Mouse (Mus musculus) cerebellum, adult 2 months (tissue): ENCODE measurements around the gene Vwa8. TPM values are rescaled to one million over a fixed set of nuclear protein-coding genes. Genes with fewer than 3 reads are reported as not detected.

Source experiments
- DNase-seq, 2 experiments: peaks; one replicate each; pipeline ENCODE4 v3.0.0; 2021
- H3K27ac ChIP-seq: fragments of 200-500 bp; 2 replicates; pipeline ENCODE4 v1.5.1; 2012; ENCODE audit warnings: low read length, control low read depth, inconsistent platforms; ENCODE audit not compliant: insufficient read depth
- H3K27me3 ChIP-seq: fragments of 200-500 bp; 2 replicates; pipeline ENCODE4 v1.6.1; 2012; ENCODE audit warnings: inconsistent platforms, mild to moderate bottlenecking, low read length, moderate library complexity; ENCODE audit not compliant: control insufficient read depth, insufficient read depth
- H3K4me1 ChIP-seq: fragments of 200-500 bp; 2 replicates; pipeline ENCODE4 v1.6.1; 2011; ENCODE audit warnings: low read length; ENCODE audit not compliant: control insufficient read depth, insufficient read depth
- H3K4me3 ChIP-seq: fragments of 200-500 bp; replicated peaks from 2 replicates; pipeline ENCODE3; 2011; ENCODE audit warnings: mild to moderate bottlenecking, low read depth, low read length, control low read depth; ENCODE audit not compliant: insufficient read depth
- CTCF ChIP-seq: fragments of 200-500 bp; IDR thresholded peaks from 2 replicates; pipeline ENCODE4 v1.5.1; 2011; ENCODE audit warnings: low read depth, mild to moderate bottlenecking, control low read depth, low read length, moderate library complexity, borderline replicate concordance; ENCODE audit not compliant: insufficient read depth
- POLR2A ChIP-seq: fragments of 200-500 bp; IDR thresholded peaks from 2 replicates; pipeline ENCODE4 v1.6.1; 2011; ENCODE audit warnings: low read length, control low read depth, borderline replicate concordance; ENCODE audit not compliant: insufficient read depth
- WGBS: fragments of 180-500 bp; shearing (Covaris S2); methylation state at CpG from one replicate; pipeline ENCODE4 v1.1.7; 2018; 5-methylcytosine and 5-hydroxymethylcytosine counted together
- polyA plus RNA-seq: library from polyadenylated mRNA; depleted of rRNA; stranded (reverse); fragments of >200 nt; gene quantifications from 2 replicates; pipeline ENCODE4 v1.2.3, GENCODE M21; 2012

Vwa8 gene
- polyA plus RNA-seq, 1 experiment, result 46.7 TPM

GRCm38 (mm10) chr14:78824507-78824906 lies 24.3 kb upstream of the Vwa8 start:
- no peaks in the 10 kb centered on the region for H3K4me1 ChIP-seq
- TF ChIP-seq CTCF (no peak), POLR2A (no peak)
- WGBS, result 77% methylated on average over 4 of the region's 4 CpGs
- H3K27me3 ChIP-seq, result no peaks in the 10 kb centered on the region
- H3K27ac ChIP-seq, result no peak overlapping the region
- no peak overlapping the region for H3K4me3 ChIP-seq
- no peak for DNase-seq

DNA sequence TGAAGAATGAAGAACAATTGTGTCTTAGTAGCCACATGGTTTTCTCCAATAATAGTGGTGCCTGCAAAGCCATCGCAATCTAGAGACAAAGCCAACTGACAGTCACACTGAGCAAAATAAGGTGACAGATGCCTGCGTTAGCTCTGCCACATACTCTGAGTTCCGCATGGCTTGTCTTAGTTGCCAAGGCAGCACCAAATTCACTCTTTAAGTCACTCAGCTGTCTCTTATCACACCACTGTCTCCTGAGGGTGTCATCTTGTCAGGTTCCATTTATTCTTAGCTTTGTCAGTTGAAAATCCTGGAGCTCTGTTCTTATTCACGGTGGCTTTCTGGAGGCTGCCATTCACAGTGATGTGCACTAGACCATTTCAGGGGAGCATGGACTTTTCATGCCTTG lies 17.7 kb upstream of the Vwa8 start:
- no peak for DNase-seq
- Histone ChIP-seq H3K27ac (no peak overlapping the region), H3K27me3 (no peaks in the 10 kb centered on the region), H3K4me1 (no peaks in the 10 kb centered on the region), H3K4me3 (no peak overlapping the region)
- no peak for TF ChIP-seq CTCF
- TF ChIP-seq POLR2A, result no peak
- WGBS, result 32% methylated on average over 4 of the region's 4 CpGs

- no peak overlapping the region for H3K4me3 ChIP-seq
- TF ChIP-seq CTCF (no peak), POLR2A (no peak)
- no peak for DNase-seq
- no peaks in the 10 kb centered on the region for H3K27me3 ChIP-seq
- no peak overlapping the region for H3K27ac ChIP-seq
- peaks cover 4% of the 10 kb centered on the region; the same call in 1 of the 2 replicates for H3K4me1 ChIP-seq
- WGBS, result 93% methylated on average over 1 of the region's 1 CpGs
These were observed 904 bp upstream of the Vwa8 start for GRCm38 (mm10) chr14:78847948-78848347.

DNA sequence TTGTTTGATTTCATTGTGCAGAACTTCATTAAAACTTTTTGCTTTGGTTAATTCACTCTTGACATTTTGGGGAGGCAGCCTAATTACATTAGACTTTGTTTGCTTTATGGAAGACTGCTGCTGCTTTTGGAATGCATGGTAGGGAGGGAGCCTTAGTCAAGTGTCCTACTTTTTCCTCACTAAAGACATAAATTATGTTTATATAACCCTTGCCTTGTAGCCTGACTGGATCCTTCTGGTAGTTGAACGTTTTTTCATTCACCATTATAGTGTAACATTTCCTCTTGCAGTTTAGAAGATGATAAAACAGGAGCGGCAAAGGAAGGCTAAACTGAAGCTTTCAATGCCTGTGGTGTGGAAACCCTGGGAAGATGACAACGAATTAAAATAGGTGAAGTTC lies 375 bp upstream of the Vwa8 start:
- DNase-seq, result no peak
- no peak for TF ChIP-seq CTCF
- no peak for TF ChIP-seq POLR2A

GRCm38 (mm10) chr14:78849961-78850578 lies 1.2 kb downstream of the Vwa8 start:
- no peak for DNase-seq
- Histone ChIP-seq H3K4me3 (peak overlapping the region; percentile 67), H3K27ac (no peak overlapping the region), H3K4me1 (peaks cover 4% of the 10 kb centered on the region; the same call in 1 of the 2 replicates), H3K27me3 (no peaks in the 10 kb centered on the region)
- TF ChIP-seq CTCF, result no peak
- 52% methylated on average over 5 of the region's 5 CpGs for WGBS

More for the DNA sequence above, 375 bp upstream of the Vwa8 start:
- H3K4me3 ChIP-seq, result peak overlapping the region; percentile 67
- H3K27ac ChIP-seq, result 0 out of 2 replicates have a peak overlapping the region, but pooled peaks have one; percentile 15
- H3K4me1 ChIP-seq, result peaks cover 4% of the 10 kb centered on the region; the same call in 1 of the 2 replicates
- WGBS, result under 1% methylated on average over 3 of the region's 3 CpGs
- no peaks in the 10 kb centered on the region for H3K27me3 ChIP-seq

GRCm38 (mm10) chr14:78850666-78851065 lies 1.8 kb downstream of the Vwa8 start:
- Histone ChIP-seq H3K4me1 (peaks cover 4% of the 10 kb centered on the region; the same call in 1 of the 2 replicates), H3K27me3 (no peaks in the 10 kb centered on the region), H3K4me3 (no peak overlapping the region), H3K27ac (no peak overlapping the region)
- DNase-seq, result no peak
- TF ChIP-seq POLR2A (no peak), CTCF (no peak)
- 43% methylated on average over 8 of the region's 8 CpGs for WGBS

DNA sequence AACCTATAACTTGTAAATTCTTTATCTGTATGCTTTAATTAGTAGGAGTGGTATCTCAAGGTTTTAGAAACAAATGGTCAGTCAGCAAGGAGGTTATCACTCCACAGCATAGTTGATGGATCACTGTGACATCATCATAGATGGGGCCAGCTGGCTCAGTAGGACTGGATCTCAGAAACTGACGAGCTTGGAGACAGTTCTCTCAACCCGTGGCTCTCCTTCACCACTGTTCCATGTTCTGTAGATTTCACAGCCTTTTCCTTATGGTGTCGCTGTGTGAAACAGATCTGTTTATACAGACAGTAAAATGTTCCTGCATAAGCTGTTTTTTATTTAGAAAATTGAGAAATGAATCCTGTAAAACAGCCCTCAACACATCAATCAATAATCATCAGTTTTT lies 2.5 kb downstream of the Vwa8 start:
- no peaks in the 10 kb centered on the region for H3K27me3 ChIP-seq
- no peak overlapping the region for H3K27ac ChIP-seq
- peaks cover 4% of the 10 kb centered on the region; the same call in 1 of the 2 replicates for H3K4me1 ChIP-seq
- peak in 1 of 2 experiments; percentile 6 for DNase-seq
- H3K4me3 ChIP-seq, result no peak overlapping the region
- TF ChIP-seq POLR2A (no peak), CTCF (no peak)
- 40% methylated on average over 3 of the region's 3 CpGs for WGBS
